Mouse (Mus musculus): Measurements from ENCODE around the gene Tbc1d7. TPM values are rescaled to one million over a fixed set of nuclear protein-coding genes. Genes with fewer than 3 reads are reported as not detected.

Tbc1d7 gene
- 31.6 and 35.8 TPM in 2 replicates for polyA plus RNA-seq (2012; rRNA removed)

- DNase-seq (ENCODE audit: extremely low spot score in 1 of 2, low spot score in 1 of 2): peak; percentile 94 to 99
These were observed at the start of gene Tbc1d7 for GRCm38 (mm10) chr13:43171020-43171710. TSS of gene Tbc1d7 (minus strand) at chr13:43171501.

GRCm38 (mm10) chr13:43220635-43221034 is 49.3 kb upstream of the Tbc1d7 start:
- no peak for DNase-seq (ENCODE audit: extremely low spot score in 1 of 2, low spot score in 1 of 2)

GRCm38 (mm10) chr13:43218764-43219163 is 47.5 kb upstream of the Tbc1d7 start:
- no peak for DNase-seq (ENCODE audit: extremely low spot score in 1 of 2, low spot score in 1 of 2)

GRCm38 (mm10) chr13:43218284-43218683 is 47.0 kb upstream of the Tbc1d7 start:
- DNase-seq (ENCODE audit: extremely low spot score in 1 of 2, low spot score in 1 of 2): no peak

- no peak for DNase-seq (ENCODE audit: extremely low spot score in 1 of 2, low spot score in 1 of 2)
These were observed 46.4 kb upstream of the Tbc1d7 start for GRCm38 (mm10) chr13:43217686-43218085.

GRCm38 (mm10) chr13:43217059-43217458 is 45.8 kb upstream of the Tbc1d7 start:
- DNase-seq (ENCODE audit: extremely low spot score in 1 of 2, low spot score in 1 of 2): no peak

- DNase-seq (ENCODE audit: extremely low spot score in 1 of 2, low spot score in 1 of 2): no peak
These were observed 44.8 kb upstream of the Tbc1d7 start for GRCm38 (mm10) chr13:43215994-43216706.

- DNase-seq (ENCODE audit: extremely low spot score in 1 of 2, low spot score in 1 of 2): no peak
These were observed 44.1 kb upstream of the Tbc1d7 start for GRCm38 (mm10) chr13:43215144-43215993.

- no peak for DNase-seq (ENCODE audit: extremely low spot score in 1 of 2, low spot score in 1 of 2)
These were observed 41.0 kb upstream of the Tbc1d7 start for GRCm38 (mm10) chr13:43212338-43212737.

- no peak for DNase-seq (ENCODE audit: extremely low spot score in 1 of 2, low spot score in 1 of 2)
These were observed 39.7 kb upstream of the Tbc1d7 start for GRCm38 (mm10) chr13:43210956-43211355.

GRCm38 (mm10) chr13:43209560-43209959 is 38.3 kb upstream of the Tbc1d7 start:
- no peak for DNase-seq (ENCODE audit: extremely low spot score in 1 of 2, low spot score in 1 of 2)

GRCm38 (mm10) chr13:43208914-43209439 is 37.7 kb upstream of the Tbc1d7 start:
- no peak for DNase-seq (ENCODE audit: extremely low spot score in 1 of 2, low spot score in 1 of 2)

GRCm38 (mm10) chr13:43206118-43206683 is 34.9 kb upstream of the Tbc1d7 start:
- DNase-seq (ENCODE audit: extremely low spot score in 1 of 2, low spot score in 1 of 2): no peak

- DNase-seq (ENCODE audit: extremely low spot score in 1 of 2, low spot score in 1 of 2): no peak
These were observed 32.3 kb upstream of the Tbc1d7 start for GRCm38 (mm10) chr13:43203641-43204040.

- DNase-seq (ENCODE audit: extremely low spot score in 1 of 2, low spot score in 1 of 2): no peak
These were observed 31.9 kb upstream of the Tbc1d7 start for GRCm38 (mm10) chr13:43203234-43203633.

GRCm38 (mm10) chr13:43202351-43202750 is 31.1 kb upstream of the Tbc1d7 start:
- DNase-seq (ENCODE audit: extremely low spot score in 1 of 2, low spot score in 1 of 2): no peak

- peak in 1 of 2 experiments; percentile 66 for DNase-seq (ENCODE audit: extremely low spot score in 1 of 2, low spot score in 1 of 2)
These were observed 29.7 kb upstream of the Tbc1d7 start for GRCm38 (mm10) chr13:43201033-43201432.

GRCm38 (mm10) chr13:43200473-43200872 is 29.2 kb upstream of the Tbc1d7 start:
- no peak for DNase-seq (ENCODE audit: extremely low spot score in 1 of 2, low spot score in 1 of 2)

GRCm38 (mm10) chr13:43199749-43200148 is 28.4 kb upstream of the Tbc1d7 start:
- DNase-seq (ENCODE audit: extremely low spot score in 1 of 2, low spot score in 1 of 2): peak in 1 of 2 experiments; percentile 68

- DNase-seq (ENCODE audit: extremely low spot score in 1 of 2, low spot score in 1 of 2): no peak
These were observed 28.0 kb upstream of the Tbc1d7 start for GRCm38 (mm10) chr13:43199282-43199681.
